Comparison of ENCODE assay signal across 23 mouse cellular contexts in the genomic region with DNA sequence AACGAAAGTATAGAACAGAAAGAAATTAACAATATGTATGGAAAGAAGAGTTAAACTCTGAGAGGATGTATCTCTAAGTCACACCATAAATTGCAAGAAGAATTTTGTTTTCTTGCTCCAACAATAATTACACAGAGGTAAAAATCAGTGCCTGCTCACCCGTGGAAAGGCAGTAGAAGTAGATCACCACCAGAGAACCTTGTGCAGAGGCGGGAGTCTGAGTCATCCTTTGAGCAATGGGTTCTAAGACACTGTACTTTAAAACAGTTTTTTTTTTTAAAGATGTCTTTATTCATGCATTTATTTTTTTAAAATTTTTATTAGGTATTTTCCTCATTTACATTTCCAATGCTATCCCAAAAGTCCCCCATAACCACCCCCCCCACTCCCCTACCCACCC. TPM values are rescaled to one million over a fixed set of nuclear protein-coding genes. Genes with fewer than 3 reads are reported as not detected.
A peak's percentile ranks its signal among the peaks of the same experiment; 100 is the strongest.
DNase-seq lines count a peak whose midpoint lies in the region; TF ChIP-seq lines count a peak whose summit lies in the region.
"Had no signal": no experiment of that assay in that cellular context is flagged by ENCODE, and none has a peak within 500 bp of the region (broad histone marks: within the 10 kb centered on the region; RNA-seq: fewer than 3 reads in every experiment).

No protein-coding gene starts in this region.

- DNase-seq in kidney, adult 2 months: peak; percentile 36
- DNase-seq in kidney, adult 18-20 months: no peak
- DNase-seq in left cerebral cortex, adult 18-20 months (ENCODE audit: low spot score in 2 of 2): peak; percentile 20 to 27
- DNase-seq in left cerebral cortex, postnatal 4 days: no peak
- DNase-seq in right cerebral cortex, adult 2 months (ENCODE audit: low spot score in 2 of 2): peak; percentile 49 to 63
- DNase-seq in right cerebral cortex, postnatal 10 days (ENCODE audit: low spot score in 2 of 2): no peak
- DNase-seq in brain, adult 2 months (ENCODE audit: low read depth, low spot score): peak; percentile 76
- DNase-seq in embryonic facial prominence, embryonic 10.5 days (ENCODE audit: low spot score): no peak
- DNase-seq: adrenal gland, adult 8-10 months; adrenal gland, postnatal 14 days; cerebellum, adult 11 months; cerebellum, adult 18-20 months; cerebellum, adult 8-10 months; cerebellum, adult 9-11 months; cerebellum, postnatal 14 days; cerebellum, postnatal 36 days; embryo, embryonic 11 days; forebrain, postnatal 0 days had no signal

- no peak for TF ChIP-seq CTCF in kidney, adult 2 months (conservative IDR thresholded peaks at IDR 0.05; ENCODE audit: insufficient read depth, insufficient read length, low read depth, low read length)

- WGBS in kidney, adult 2 months: 61% methylated on average over 3 of the region's 3 CpGs
- 92% methylated on average over 3 of the region's 3 CpGs for whole genome bisulfite sequencing in embryonic facial prominence, embryonic 10.5 days

- no peaks in the 10 kb centered on the region; the same call in 1 of the 2 replicates for H3K36me3 ChIP-seq in kidney, adult 2 months (ENCODE audit: control insufficient read depth, insufficient read depth, low read length)
- peaks cover 4% of the 10 kb centered on the region for H3K36me3 ChIP-seq in embryonic facial prominence, embryonic 10.5 days (replicated peaks)
- H3K36me3 ChIP-seq: forebrain, embryonic 15.5 days had no signal

- no peak overlapping the region for H3K4me3 ChIP-seq in kidney, adult 2 months (ENCODE audit: insufficient read depth, low read depth, low read length)
- no peak overlapping the region for H3K4me3 ChIP-seq in embryonic facial prominence, embryonic 10.5 days
- H3K4me3 ChIP-seq: embryonic facial prominence, embryonic 12.5 days; forebrain, embryonic 13.5 days; forebrain, embryonic 15.5 days had no signal

- peaks cover 24% of the 10 kb centered on the region for H3K4me1 ChIP-seq in kidney, adult 2 months (ENCODE audit: control insufficient read depth, insufficient read depth, low read length)
- no peaks in the 10 kb centered on the region for H3K4me1 ChIP-seq in embryonic facial prominence, embryonic 10.5 days
- H3K4me1 ChIP-seq: embryonic facial prominence, embryonic 12.5 days; forebrain, embryonic 13.5 days; forebrain, embryonic 15.5 days had no signal

- H3K9me3 ChIP-seq in embryonic facial prominence, embryonic 10.5 days: no peaks in the 10 kb centered on the region
- H3K9me3 ChIP-seq: forebrain, embryonic 15.5 days had no signal

- no peak overlapping the region for H3K27ac ChIP-seq in kidney, adult 2 months (ENCODE audit: insufficient read depth, low read depth, low read length)
- no peak overlapping the region for H3K27ac ChIP-seq in embryonic facial prominence, embryonic 10.5 days (replicated peaks)
- H3K27ac ChIP-seq: embryonic facial prominence, embryonic 12.5 days; forebrain, embryonic 13.5 days; forebrain, embryonic 15.5 days had no signal

- intact Hi-C loops in left cerebral cortex, postnatal 4 days (cut with DNase I): no loop called here

- TF ChIP-seq POLR2A in kidney, adult 2 months (IDR thresholded peaks at IDR 0.05; ENCODE audit: low read depth, low read length): no peak

- H3K27me3 ChIP-seq in kidney, adult 2 months (replicated peaks; ENCODE audit: control insufficient read depth, insufficient read depth, low read length): no peaks in the 10 kb centered on the region
- no peaks in the 10 kb centered on the region for H3K27me3 ChIP-seq in embryonic facial prominence, embryonic 10.5 days (replicated peaks; ENCODE audit: low read depth, poor library complexity, severe bottlenecking)
- H3K27me3 ChIP-seq: embryonic facial prominence, embryonic 12.5 days; forebrain, embryonic 13.5 days; forebrain, embryonic 15.5 days had no signal

RNA-seq across cellular contexts. Expression of a gene that starts 9.7 kb away (rescaled TPM):
- polyA plus RNA-seq in kidney, adult 2 months (2012; rRNA removed): 53.9 and 59.0 TPM in 2 replicates
- total RNA-seq in left cerebral cortex, adult 18-20 months (2021): 10 to 100 TPM; 20.9 to 22.3 TPM
- total RNA-seq in left cerebral cortex, postnatal 4 days (2021): 10 to 100 TPM; 39.3 to 46.7 TPM
- polyA plus RNA-seq in embryonic facial prominence, embryonic 10.5 days (2016; fragmentation: Nextera tagmentation; extraction: Ambion mirVana): 13.5 and 14.1 TPM in 2 replicates
- total RNA-seq: MEL had no signal
- polyA plus RNA-seq: activated CD4-positive, CD25-positive, alpha-beta regulatory T cell, adult 4 months had no signal

Comparison
In these comparisons a context has a peak if more than half of its experiments do, and no peak if none do; other contexts are left out.
1. DNase-seq: peak in kidney, adult 2 months (single experiment), left cerebral cortex, adult 18-20 months (2 of 2), right cerebral cortex, adult 2 months (2 of 2) and brain, adult 2 months (single experiment); none in kidney, adult 18-20 months (single experiment), left cerebral cortex, postnatal 4 days (single experiment), right cerebral cortex, postnatal 10 days (0 of 2) and embryonic facial prominence, embryonic 10.5 days (single experiment).